Mouse (Mus musculus) naive thymus-derived CD4-positive, alpha-beta T cell, adult 2 months (primary cell): ENCODE results near the gene Rnf144a.

Experiments
- DNase-seq: peaks from one replicate; pipeline ENCODE4 v3.0.0-alpha.2; 2011; ENCODE audit warnings: low read depth

Rnf144a gene

GRCm38 (mm10) chr12:26367361-26367760 is 47.7 kb downstream of the Rnf144a start:
- DNase-seq = no peak

GRCm38 (mm10) chr12:26366372-26366771 is 48.7 kb downstream of the Rnf144a start:
- DNase-seq = no peak

GRCm38 (mm10) chr12:26365531-26366315 is 49.3 kb downstream of the Rnf144a start:
- no peak for DNase-seq

- no peak for DNase-seq
Measured at GRCm38 (mm10) chr12:26364822-26365221, 50.2 kb downstream of the Rnf144a start.

- DNase-seq = no peak
Measured at GRCm38 (mm10) chr12:26360946-26361523, 54.0 kb downstream of the Rnf144a start.

- no peak for DNase-seq
Measured at GRCm38 (mm10) chr12:26359817-26360216, 55.2 kb downstream of the Rnf144a start.

GRCm38 (mm10) chr12:26359241-26359640 is 55.8 kb downstream of the Rnf144a start:
- no peak for DNase-seq

- DNase-seq = no peak
Measured at GRCm38 (mm10) chr12:26357246-26357645, 57.8 kb downstream of the Rnf144a start.

GRCm38 (mm10) chr12:26356191-26356590 is 58.9 kb downstream of the Rnf144a start:
- no peak for DNase-seq

- DNase-seq = no peak
Measured at GRCm38 (mm10) chr12:26351321-26351720, 63.7 kb downstream of the Rnf144a start.

GRCm38 (mm10) chr12:26344408-26344807 is 70.6 kb downstream of the Rnf144a start:
- no peak for DNase-seq

- no peak for DNase-seq
Measured at GRCm38 (mm10) chr12:26343131-26343530, 71.9 kb downstream of the Rnf144a start.

GRCm38 (mm10) chr12:26342663-26343062 is 72.4 kb downstream of the Rnf144a start:
- DNase-seq = no peak

- no peak for DNase-seq
Measured at GRCm38 (mm10) chr12:26342086-26342485, 73.0 kb downstream of the Rnf144a start.

GRCm38 (mm10) chr12:26340621-26341020 is 74.4 kb downstream of the Rnf144a start:
- DNase-seq = no peak

- DNase-seq = no peak
Measured at GRCm38 (mm10) chr12:26339886-26340285, 75.2 kb downstream of the Rnf144a start.

- DNase-seq = no peak
Measured at GRCm38 (mm10) chr12:26339181-26339580, 75.9 kb downstream of the Rnf144a start.

- no peak for DNase-seq
Measured at GRCm38 (mm10) chr12:26333678-26334077, 81.4 kb downstream of the Rnf144a start.

GRCm38 (mm10) chr12:26331048-26331447 is 84.0 kb downstream of the Rnf144a start:
- DNase-seq = no peak

GRCm38 (mm10) chr12:26329756-26330155 is 85.3 kb downstream of the Rnf144a start:
- no peak for DNase-seq

- DNase-seq = no peak
Measured at GRCm38 (mm10) chr12:26329031-26329675, 85.9 kb downstream of the Rnf144a start.

- DNase-seq = no peak
Measured at GRCm38 (mm10) chr12:26323783-26324364, 91.2 kb downstream of the Rnf144a start.

- no peak for DNase-seq
Measured at GRCm38 (mm10) chr12:26316261-26316660, 98.8 kb downstream of the Rnf144a start.
